Mouse (Mus musculus): ENCODE data around the gene Vps16. TPM values are rescaled to one million over a fixed set of nuclear protein-coding genes. Genes with fewer than 3 reads are reported as not detected.

Gene Vps16
- total and polyA plus RNA-seq, 3 experiments: 76.7 to 119 (median 113) TPM

GRCm38 (mm10) chr2:130482177-130482576 is 58.0 kb downstream of the Vps16 start:
- dilution Hi-C loops (cut with MboI; ENCODE audit: extremely low pct_ligation_motif_present, extremely low pct_unique_long_range_greater_than_20kb, low sequenced_read_pairs): no loop called here
- H3K36me3 ChIP-seq (replicated peaks in 1 of 2; ENCODE audit: control insufficient read depth in 1 of 2, insufficient read depth in 1 of 2, low read length in 1 of 2): peaks cover 0 to 20% of the 10 kb centered on the region in 2 experiments

GRCm38 (mm10) chr2:130482700-130483099 is 58.6 kb downstream of the Vps16 start:
- peaks cover 0 to 6% of the 10 kb centered on the region in 2 experiments; a peak in 1 of 4 replicates for H3K4me1 ChIP-seq (ENCODE audit: control insufficient read depth in 1 of 2, insufficient read depth in 2 of 2)
- no peak for DNase-seq (ENCODE audit: extremely low read depth)
- H3K9me3 ChIP-seq (replicated peaks; ENCODE audit: low read length): no peaks in the 10 kb centered on the region
- no peak overlapping the region for H3K9ac ChIP-seq (ENCODE audit: insufficient read depth, low read depth)
- peaks cover 0 to 16% of the 10 kb centered on the region in 2 experiments for H3K36me3 ChIP-seq (replicated peaks in 1 of 2; ENCODE audit: control insufficient read depth in 1 of 2, insufficient read depth in 1 of 2, low read length in 1 of 2)
- no peak for TF ChIP-seq USF2 (conservative IDR thresholded peaks at IDR 0.05; ENCODE audit: low read depth, low read length)
- TF ChIP-seq MEF2A (IDR thresholded peaks at IDR 0.05; ENCODE audit: borderline replicate concordance, low read depth, low read length): no peak
- TF ChIP-seq RCOR1 (conservative IDR thresholded peaks at IDR 0.05; ENCODE audit: low read depth, low read length): no peak
- no peak for TF ChIP-seq GABPA (IDR thresholded peaks at IDR 0.05; ENCODE audit: insufficient replicate concordance, low read depth, low read length)
- TF ChIP-seq SIN3A (IDR thresholded peaks at IDR 0.05; ENCODE audit: low read length): no peak
- TF ChIP-seq HCFC1 (IDR thresholded peaks at IDR 0.05; ENCODE audit: low read depth, low read length): no peak
- in situ Hi-C loops (cut with MboI; ENCODE audit: low pct_ligation_motif_present, low pct_unique_long_range_greater_than_20kb, low sequenced_read_pairs) (no loop called here), dilution Hi-C loops (cut with MboI; ENCODE audit: extremely low pct_ligation_motif_present, extremely low pct_unique_long_range_greater_than_20kb, low sequenced_read_pairs) (no loop called here)
- no peak overlapping the region for H3K4me2 ChIP-seq (ENCODE audit: insufficient read depth, low read depth, poor library complexity, severe bottlenecking)
- no peaks in the 10 kb centered on the region for H3K27me3 ChIP-seq (replicated peaks)
- peaks cover 6% of the 10 kb centered on the region; the same call in 1 of the 2 replicates for H3K79me2 ChIP-seq (replicated peaks; ENCODE audit: control insufficient read depth, extremely low read depth, insufficient read depth, poor library complexity, severe bottlenecking)
- no peak overlapping the region for H3K27ac ChIP-seq (ENCODE audit: insufficient read depth, low read depth)
- H3K4me3 ChIP-seq (replicated peaks in 1 of 3; ENCODE audit: low read depth in 2 of 3, low read length in 2 of 3, poor library complexity in 1 of 3): no peak overlapping the region

More at GRCm38 (mm10) chr2:130482177-130482576, 58.0 kb downstream of the Vps16 start:
- no peak overlapping the region for H3K9ac ChIP-seq (ENCODE audit: insufficient read depth, low read depth)
- in situ Hi-C loops (cut with MboI; ENCODE audit: low pct_ligation_motif_present, low pct_unique_long_range_greater_than_20kb, low sequenced_read_pairs): no loop called here
- no peak overlapping the region for H3K4me3 ChIP-seq (replicated peaks in 1 of 3; ENCODE audit: low read depth in 2 of 3, low read length in 2 of 3, poor library complexity in 1 of 3)
- peaks cover 0 to 6% of the 10 kb centered on the region in 2 experiments; a peak in 1 of 4 replicates for H3K4me1 ChIP-seq (ENCODE audit: control insufficient read depth in 1 of 2, insufficient read depth in 2 of 2)
- TF ChIP-seq SMC3 (IDR thresholded peaks at IDR 0.05; ENCODE audit: low read depth, low read length) (no peak), SIN3A (IDR thresholded peaks at IDR 0.05; ENCODE audit: low read length) (no peak), USF1 (IDR thresholded peaks at IDR 0.05; ENCODE audit: low read depth, low read length) (no peak), ETS1 (conservative IDR thresholded peaks at IDR 0.05; ENCODE audit: low read depth, low read length) (no peak), MXI1 (IDR thresholded peaks at IDR 0.05; ENCODE audit: low read depth, low read length) (no peak), MAZ (IDR thresholded peaks at IDR 0.05; ENCODE audit: low read depth, low read length) (no peak), BHLHE40 (IDR thresholded peaks at IDR 0.05; ENCODE audit: low read depth, low read length) (no peak), HCFC1 (IDR thresholded peaks at IDR 0.05; ENCODE audit: low read depth, low read length) (no peak), CHD2 (IDR thresholded peaks at IDR 0.05; ENCODE audit: low read length) (no peak), JUND (conservative IDR thresholded peaks at IDR 0.05; ENCODE audit: low read depth, low read length) (no peak), RAD21 (IDR thresholded peaks at IDR 0.05; ENCODE audit: low read depth, low read length) (no peak), GABPA (IDR thresholded peaks at IDR 0.05; ENCODE audit: insufficient replicate concordance, low read depth, low read length) (no peak), TBP (conservative IDR thresholded peaks at IDR 0.05; ENCODE audit: low read depth, low read length) (no peak), PAX5 (IDR thresholded peaks at IDR 0.05; ENCODE audit: low read length) (no peak), KAT2A (IDR thresholded peaks at IDR 0.05; ENCODE audit: insufficient replicate concordance, low read length) (no peak), CHD1 (IDR thresholded peaks at IDR 0.05; ENCODE audit: low read depth, low read length) (no peak), POLR2A (IDR thresholded peaks at IDR 0.05; ENCODE audit: low read depth, low read length) (no peak), JUN (IDR thresholded peaks at IDR 0.05; ENCODE audit: insufficient read depth, low read depth, low read length) (no peak), TCF12 (IDR thresholded peaks at IDR 0.05; ENCODE audit: low read depth, low read length) (no peak), RCOR1 (conservative IDR thresholded peaks at IDR 0.05; ENCODE audit: low read depth, low read length) (no peak)
- H3K79me2 ChIP-seq (replicated peaks; ENCODE audit: control insufficient read depth, extremely low read depth, insufficient read depth, poor library complexity, severe bottlenecking): peaks cover 8% of the 10 kb centered on the region; the same call in 1 of the 2 replicates
- H3K27ac ChIP-seq (ENCODE audit: insufficient read depth, low read depth): no peak overlapping the region
- no peak overlapping the region for H3K4me2 ChIP-seq (ENCODE audit: insufficient read depth, low read depth, poor library complexity, severe bottlenecking)
- no peaks in the 10 kb centered on the region for H3K9me3 ChIP-seq (replicated peaks; ENCODE audit: low read length)
- H3K27me3 ChIP-seq (replicated peaks): no peaks in the 10 kb centered on the region
- DNase-seq (ENCODE audit: extremely low read depth): no peak
